Mouse (Mus musculus) retina, postnatal 7 days (tissue): ENCODE results near the gene Elmo1.
"Not testable (repeated sequence)": the region's sequence is repeated elsewhere in the genome, so short reads cannot be mapped to it uniquely, and the experiment has no call there.

ENCODE experiments used
- DNase-seq: peaks from one replicate; pipeline ENCODE4 v3.0.0-alpha.2; 2012; ENCODE audit warnings: low read depth, low spot score

Gene Elmo1

GRCm38 (mm10) chr13:20601421-20601820 lies 511.0 kb downstream of the Elmo1 start:
- no peak for DNase-seq

GRCm38 (mm10) chr13:20606891-20607290 lies 516.5 kb downstream of the Elmo1 start:
- DNase-seq = no peak

GRCm38 (mm10) chr13:20609003-20609688 lies 518.8 kb downstream of the Elmo1 start:
- no peak for DNase-seq

GRCm38 (mm10) chr13:20615596-20616469 lies 525.4 kb downstream of the Elmo1 start:
- no peak for DNase-seq

- no peak for DNase-seq
Observed at GRCm38 (mm10) chr13:20619946-20620345, 529.5 kb downstream of the Elmo1 start.

GRCm38 (mm10) chr13:20623071-20623850 lies 532.9 kb downstream of the Elmo1 start:
- DNase-seq = no peak

- DNase-seq = no peak
Observed at GRCm38 (mm10) chr13:20627796-20628195, 537.4 kb downstream of the Elmo1 start.

GRCm38 (mm10) chr13:20632477-20632876 lies 542.1 kb downstream of the Elmo1 start:
- no peak for DNase-seq

- DNase-seq = not testable (repeated sequence)
Observed at GRCm38 (mm10) chr13:20634679-20635078, 544.3 kb downstream of the Elmo1 start.

GRCm38 (mm10) chr13:20635646-20636045 lies 545.2 kb downstream of the Elmo1 start:
- no peak for DNase-seq
